Mouse (Mus musculus): ENCODE results near the gene Kcna6. TPM values are rescaled to one million over a fixed set of nuclear protein-coding genes. Genes with fewer than 3 reads are reported as not detected.

Gene Kcna6
- polyA plus RNA-seq, 1 experiment, result 0.16 TPM

DNA sequence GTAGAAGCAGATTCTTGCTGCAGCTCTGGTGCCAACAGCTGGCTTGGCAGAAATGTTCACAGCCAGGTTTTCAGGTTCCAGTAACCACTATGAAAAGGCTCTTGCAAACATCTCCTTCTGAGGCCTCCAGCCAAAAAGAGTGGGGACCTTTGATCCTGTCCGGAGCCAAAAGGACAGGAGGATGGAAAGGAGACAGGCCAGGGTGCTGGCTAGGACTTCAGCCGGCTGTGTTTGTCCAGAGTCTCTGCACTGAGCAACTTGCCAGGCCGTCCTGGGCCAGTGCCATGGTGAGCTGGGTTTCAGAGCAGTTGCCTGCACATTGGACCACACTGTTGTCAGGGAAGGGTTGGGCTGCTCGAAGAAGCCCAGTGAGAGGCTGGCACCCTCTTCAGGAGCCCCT is 31.9 kb upstream of the Kcna6 start:
- no peaks in the 10 kb centered on the region for H3K36me3 ChIP-seq (ENCODE audit: control insufficient read depth, insufficient read depth, low read length)
- DNase-seq (ENCODE audit: low read depth in 1 of 2, low spot score in 2 of 2), result no peak
- 79% methylated on average over 4 of the region's 4 CpGs for WGBS

DNA sequence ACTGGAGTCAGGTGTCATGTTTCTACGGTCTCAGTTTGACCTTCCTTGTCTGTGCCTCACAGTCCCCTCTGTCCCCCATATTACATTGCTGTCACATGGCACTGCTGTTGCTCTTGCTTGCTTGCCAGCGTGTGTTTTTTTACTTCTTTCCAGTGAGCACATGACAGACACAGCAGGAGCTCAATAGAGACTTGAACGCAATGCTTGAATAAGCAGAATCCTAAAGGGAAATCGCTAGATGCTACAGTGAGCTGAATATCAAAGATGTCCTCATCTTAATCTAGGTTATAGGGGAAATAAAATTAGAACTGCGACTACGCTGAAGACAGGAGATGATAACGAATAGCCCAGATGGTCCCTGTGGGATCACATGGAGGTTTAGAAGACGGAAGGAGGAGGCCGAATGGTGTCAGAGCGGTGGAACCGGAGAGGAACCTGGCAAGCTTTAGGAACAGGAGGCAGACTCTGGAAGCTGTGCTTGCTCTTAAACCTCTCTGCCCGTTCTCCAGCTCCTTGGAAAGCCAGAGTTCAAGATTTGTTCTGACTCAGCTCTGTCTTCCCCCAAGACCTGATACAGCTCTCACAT is 29.8 kb upstream of the Kcna6 start:
- 91% methylated on average over 12 of the region's 12 CpGs for WGBS
- no peaks in the 10 kb centered on the region for H3K36me3 ChIP-seq (ENCODE audit: control insufficient read depth, insufficient read depth, low read length)

More for the DNA sequence above, 31.9 kb upstream of the Kcna6 start:
- H3K4me1 ChIP-seq (ENCODE audit: control insufficient read depth, insufficient read depth, insufficient read length), result no peaks in the 10 kb centered on the region
- no peak overlapping the region for H3K27ac ChIP-seq (ENCODE audit: insufficient read depth, low read length)
- no peaks in the 10 kb centered on the region for H3K27me3 ChIP-seq (ENCODE audit: control insufficient read depth, insufficient read depth, low read length)
- TF ChIP-seq POLR2A (IDR thresholded peaks at IDR 0.05; ENCODE audit: low read depth, low read length), result no peak
- TF ChIP-seq CTCF (IDR thresholded peaks at IDR 0.05; ENCODE audit: extremely low read depth, insufficient read depth, insufficient read length, insufficient replicate concordance), result no peak
- H3K4me3 ChIP-seq (ENCODE audit: extremely low read depth, insufficient read depth, insufficient read length), result no peak overlapping the region

DNA sequence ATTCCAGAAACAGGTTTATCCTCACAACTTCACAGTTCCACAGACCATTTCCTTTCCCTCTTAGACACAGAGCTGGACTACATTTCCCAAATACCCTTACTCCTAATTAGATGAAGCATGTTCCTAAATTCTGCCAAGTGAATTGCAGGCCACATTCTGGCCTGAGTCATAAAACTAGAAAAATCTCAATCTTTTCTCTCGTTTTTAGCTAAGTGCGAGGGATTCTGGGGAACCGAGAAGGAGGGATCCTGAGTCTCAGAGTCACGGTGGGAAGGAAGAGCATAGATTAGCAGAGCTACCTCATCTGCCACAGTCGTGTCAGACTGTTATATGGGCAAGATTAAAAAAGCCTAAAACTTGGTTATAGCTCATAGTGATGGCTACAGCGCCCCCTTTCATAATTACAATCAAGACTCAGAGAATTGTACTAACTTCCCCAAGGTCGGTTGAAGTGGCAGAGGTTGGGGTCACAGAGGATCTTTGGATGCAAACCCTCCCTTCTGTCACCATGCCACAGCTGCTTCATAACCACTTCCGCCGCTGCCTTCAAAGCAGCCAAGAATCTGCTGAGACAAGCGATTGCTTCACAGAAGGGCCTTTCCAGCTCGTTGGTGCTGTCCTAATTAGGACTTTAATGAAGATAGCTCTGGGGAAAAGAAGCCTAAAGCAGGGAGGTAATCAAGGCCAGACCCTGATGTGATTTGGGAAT is 28.6 kb upstream of the Kcna6 start:
- TF ChIP-seq POLR2A (IDR thresholded peaks at IDR 0.05; ENCODE audit: low read depth, low read length), result no peak
- TF ChIP-seq CTCF (IDR thresholded peaks at IDR 0.05; ENCODE audit: extremely low read depth, insufficient read depth, insufficient read length, insufficient replicate concordance), result no peak
- H3K27me3 ChIP-seq (ENCODE audit: control insufficient read depth, insufficient read depth, low read length), result no peaks in the 10 kb centered on the region
- no peaks in the 10 kb centered on the region for H3K4me1 ChIP-seq (ENCODE audit: control insufficient read depth, insufficient read depth, insufficient read length)
- WGBS, result 68% methylated on average over 11 of the region's 11 CpGs
- H3K27ac ChIP-seq (ENCODE audit: insufficient read depth, low read length), result no peak overlapping the region
- DNase-seq (ENCODE audit: low read depth in 1 of 2, low spot score in 2 of 2), result no peak
- H3K4me3 ChIP-seq (ENCODE audit: extremely low read depth, insufficient read depth, insufficient read length), result no peak overlapping the region
- H3K36me3 ChIP-seq (ENCODE audit: control insufficient read depth, insufficient read depth, low read length), result no peaks in the 10 kb centered on the region

More for the DNA sequence above, 29.8 kb upstream of the Kcna6 start:
- no peak for TF ChIP-seq CTCF (IDR thresholded peaks at IDR 0.05; ENCODE audit: extremely low read depth, insufficient read depth, insufficient read length, insufficient replicate concordance)
- no peaks in the 10 kb centered on the region for H3K4me1 ChIP-seq (ENCODE audit: control insufficient read depth, insufficient read depth, insufficient read length)
- DNase-seq (ENCODE audit: low read depth in 1 of 2, low spot score in 2 of 2), result no peak
- no peak overlapping the region for H3K27ac ChIP-seq (ENCODE audit: insufficient read depth, low read length)
- no peaks in the 10 kb centered on the region for H3K27me3 ChIP-seq (ENCODE audit: control insufficient read depth, insufficient read depth, low read length)
- H3K4me3 ChIP-seq (ENCODE audit: extremely low read depth, insufficient read depth, insufficient read length), result no peak overlapping the region

GRCm38 (mm10) chr6:126767610-126768532 is 27.4 kb upstream of the Kcna6 start:
- DNase-seq (ENCODE audit: low read depth in 1 of 2, low spot score in 2 of 2), result no peak
- WGBS, result 58% methylated on average over 7 of the region's 7 CpGs
- H3K27me3 ChIP-seq (ENCODE audit: control insufficient read depth, insufficient read depth, low read length), result no peaks in the 10 kb centered on the region
- no peak for TF ChIP-seq CTCF (IDR thresholded peaks at IDR 0.05; ENCODE audit: extremely low read depth, insufficient read depth, insufficient read length, insufficient replicate concordance)
- TF ChIP-seq POLR2A (IDR thresholded peaks at IDR 0.05; ENCODE audit: low read depth, low read length), result no peak
- no peak overlapping the region for H3K27ac ChIP-seq (ENCODE audit: insufficient read depth, low read length)
- no peak overlapping the region for H3K4me3 ChIP-seq (ENCODE audit: extremely low read depth, insufficient read depth, insufficient read length)
- H3K36me3 ChIP-seq (ENCODE audit: control insufficient read depth, insufficient read depth, low read length), result no peaks in the 10 kb centered on the region
- no peaks in the 10 kb centered on the region for H3K4me1 ChIP-seq (ENCODE audit: control insufficient read depth, insufficient read depth, insufficient read length)

- H3K4me1 ChIP-seq (ENCODE audit: control insufficient read depth, insufficient read depth, insufficient read length), result no peaks in the 10 kb centered on the region
- no peaks in the 10 kb centered on the region for H3K36me3 ChIP-seq (ENCODE audit: control insufficient read depth, insufficient read depth, low read length)
- no peak overlapping the region for H3K4me3 ChIP-seq (ENCODE audit: extremely low read depth, insufficient read depth, insufficient read length)
- DNase-seq (ENCODE audit: low read depth in 1 of 2, low spot score in 2 of 2), result no peak
- 67% methylated on average over 5 of the region's 5 CpGs for WGBS
- H3K27me3 ChIP-seq (ENCODE audit: control insufficient read depth, insufficient read depth, low read length), result no peaks in the 10 kb centered on the region
- TF ChIP-seq CTCF (IDR thresholded peaks at IDR 0.05; ENCODE audit: extremely low read depth, insufficient read depth, insufficient read length, insufficient replicate concordance), result no peak
- no peak for TF ChIP-seq POLR2A (IDR thresholded peaks at IDR 0.05; ENCODE audit: low read depth, low read length)
- no peak overlapping the region for H3K27ac ChIP-seq (ENCODE audit: insufficient read depth, low read length)
These were observed 26.1 kb upstream of the Kcna6 start for GRCm38 (mm10) chr6:126766552-126766951.

- Histone ChIP-seq H3K27ac (ENCODE audit: insufficient read depth, low read length) (no peak overlapping the region), H3K36me3 (ENCODE audit: control insufficient read depth, insufficient read depth, low read length) (no peaks in the 10 kb centered on the region), H3K4me3 (ENCODE audit: extremely low read depth, insufficient read depth, insufficient read length) (no peak overlapping the region), H3K27me3 (ENCODE audit: control insufficient read depth, insufficient read depth, low read length) (no peaks in the 10 kb centered on the region), H3K4me1 (ENCODE audit: control insufficient read depth, insufficient read depth, insufficient read length) (no peaks in the 10 kb centered on the region)
- no peak for DNase-seq (ENCODE audit: low read depth in 1 of 2, low spot score in 2 of 2)
- TF ChIP-seq CTCF (IDR thresholded peaks at IDR 0.05; ENCODE audit: extremely low read depth, insufficient read depth, insufficient read length, insufficient replicate concordance) (no peak), POLR2A (IDR thresholded peaks at IDR 0.05; ENCODE audit: low read depth, low read length) (no peak)
- WGBS, result 82% methylated on average over 11 of the region's 11 CpGs
These were observed 24.2 kb upstream of the Kcna6 start for GRCm38 (mm10) chr6:126764563-126765091.
